Mouse (Mus musculus): Measurements from ENCODE around the gene Sh3gl1. TPM values are rescaled to one million over a fixed set of nuclear protein-coding genes. Genes with fewer than 3 reads are reported as not detected.

Sh3gl1 gene
- total and polyA plus RNA-seq, 3 experiments, result 29.3 to 39.0 (median 38.0) TPM

GRCm38 (mm10) chr17:55999794-56000499, 36.5 kb downstream of the Sh3gl1 start:
- no peak overlapping the region for H3K4me2 ChIP-seq (ENCODE audit: insufficient read depth, low read depth, poor library complexity, severe bottlenecking)
- H3K4me3 ChIP-seq (replicated peaks in 1 of 3; ENCODE audit: low read depth in 2 of 3, low read length in 2 of 3, poor library complexity in 1 of 3), result no peak overlapping the region

DNA sequence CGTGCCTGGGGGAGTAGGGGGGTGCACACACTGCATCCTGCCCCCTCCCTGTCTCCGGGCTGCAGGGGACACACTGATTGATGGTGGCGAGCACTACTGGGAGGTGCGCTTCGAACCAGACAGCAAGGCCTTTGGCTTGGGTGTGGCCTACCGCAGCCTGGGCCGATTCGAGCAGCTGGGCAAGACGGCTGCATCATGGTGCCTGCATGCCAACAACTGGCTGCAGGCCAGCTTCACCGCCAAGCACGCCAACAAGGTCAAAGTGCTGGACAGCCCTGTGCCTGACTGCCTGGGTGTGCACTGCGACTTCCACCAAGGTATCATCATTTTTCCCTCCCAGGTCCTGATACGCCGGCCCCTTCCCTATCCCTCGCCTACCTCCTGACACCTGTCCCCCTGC, 40.4 kb downstream of the Sh3gl1 start:
- in situ Hi-C loops (cut with MboI; ENCODE audit: low pct_ligation_motif_present, low pct_unique_long_range_greater_than_20kb, low sequenced_read_pairs), result no loop called here
- no peaks in the 10 kb centered on the region for H3K4me1 ChIP-seq (ENCODE audit: control insufficient read depth in 1 of 2, insufficient read depth in 2 of 2)
- peaks cover 51% of the 10 kb centered on the region for H3K27me3 ChIP-seq (replicated peaks)
- DNase-seq (ENCODE audit: extremely low read depth), result no peak
- H3K4me2 ChIP-seq (ENCODE audit: insufficient read depth, low read depth, poor library complexity, severe bottlenecking), result no peak overlapping the region
- no peaks in the 10 kb centered on the region for H3K79me2 ChIP-seq (replicated peaks; ENCODE audit: control insufficient read depth, extremely low read depth, insufficient read depth, poor library complexity, severe bottlenecking)
- no peaks in the 10 kb centered on the region for H3K36me3 ChIP-seq (replicated peaks in 1 of 2; ENCODE audit: control insufficient read depth in 1 of 2, insufficient read depth in 1 of 2, low read length in 1 of 2)
- H3K27ac ChIP-seq (ENCODE audit: insufficient read depth, low read depth), result no peak overlapping the region
- no peak overlapping the region for H3K9ac ChIP-seq (ENCODE audit: insufficient read depth, low read depth)
- TF ChIP-seq CHD2 (IDR thresholded peaks at IDR 0.05; ENCODE audit: low read length) (no peak), MAX (IDR thresholded peaks at IDR 0.05; ENCODE audit: low read length) (no peak), ZC3H11A (IDR thresholded peaks at IDR 0.05; ENCODE audit: low read depth, low read length) (no peak), USF1 (IDR thresholded peaks at IDR 0.05; ENCODE audit: low read depth, low read length) (no peak), GABPA (IDR thresholded peaks at IDR 0.05; ENCODE audit: insufficient replicate concordance, low read depth, low read length) (no peak), RCOR1 (conservative IDR thresholded peaks at IDR 0.05; ENCODE audit: low read depth, low read length) (no peak), USF2 (conservative IDR thresholded peaks at IDR 0.05; ENCODE audit: low read depth, low read length) (no peak), MEF2A (IDR thresholded peaks at IDR 0.05; ENCODE audit: borderline replicate concordance, low read depth, low read length) (no peak), CTCF (conservative IDR thresholded peaks at IDR 0.05 in 1 of 2, IDR thresholded peaks at IDR 0.05 in 1 of 2; ENCODE audit: low read depth in 2 of 2, low read length in 2 of 2) (no peak)
- peaks cover 8% of the 10 kb centered on the region for H3K9me3 ChIP-seq (replicated peaks; ENCODE audit: low read length)
- H3K4me3 ChIP-seq (replicated peaks in 1 of 3; ENCODE audit: low read depth in 2 of 3, low read length in 2 of 3, poor library complexity in 1 of 3), result no peak overlapping the region
- dilution Hi-C loops (cut with MboI; ENCODE audit: extremely low pct_ligation_motif_present, extremely low pct_unique_long_range_greater_than_20kb, low sequenced_read_pairs), result no loop called here

More at GRCm38 (mm10) chr17:55999794-56000499, 36.5 kb downstream of the Sh3gl1 start:
- in situ Hi-C loops (cut with MboI; ENCODE audit: low pct_ligation_motif_present, low pct_unique_long_range_greater_than_20kb, low sequenced_read_pairs), result no loop called here
- Histone ChIP-seq H3K9me3 (replicated peaks; ENCODE audit: low read length) (peaks cover 11% of the 10 kb centered on the region), H3K9ac (ENCODE audit: insufficient read depth, low read depth) (no peak overlapping the region), H3K27ac (ENCODE audit: insufficient read depth, low read depth) (no peak overlapping the region), H3K79me2 (replicated peaks; ENCODE audit: control insufficient read depth, extremely low read depth, insufficient read depth, poor library complexity, severe bottlenecking) (no peaks in the 10 kb centered on the region), H3K4me1 (ENCODE audit: control insufficient read depth in 1 of 2, insufficient read depth in 2 of 2) (peaks cover 0 to under 1% of the 10 kb centered on the region in 2 experiments; a peak in 2 of 4 replicates), H3K27me3 (replicated peaks) (peaks cover 26% of the 10 kb centered on the region), H3K36me3 (replicated peaks in 1 of 2; ENCODE audit: control insufficient read depth in 1 of 2, insufficient read depth in 1 of 2, low read length in 1 of 2) (no peaks in the 10 kb centered on the region)
- DNase-seq (ENCODE audit: extremely low read depth), result no peak
- no peak for TF ChIP-seq CTCF (conservative IDR thresholded peaks at IDR 0.05 in 1 of 2, IDR thresholded peaks at IDR 0.05 in 1 of 2; ENCODE audit: low read depth in 2 of 2, low read length in 2 of 2)
- no peak for TF ChIP-seq ZKSCAN1 (IDR thresholded peaks at IDR 0.05; ENCODE audit: borderline replicate concordance, low read depth, low read length)
- no peak for TF ChIP-seq NRF1 (IDR thresholded peaks at IDR 0.05; ENCODE audit: low read depth, low read length)
- no peak for TF ChIP-seq JUN (IDR thresholded peaks at IDR 0.05; ENCODE audit: insufficient read depth, low read depth, low read length)
- TF ChIP-seq MAZ (IDR thresholded peaks at IDR 0.05; ENCODE audit: low read depth, low read length), result no peak
- no peak for TF ChIP-seq SIN3A (IDR thresholded peaks at IDR 0.05; ENCODE audit: low read length)
- TF ChIP-seq USF2 (conservative IDR thresholded peaks at IDR 0.05; ENCODE audit: low read depth, low read length), result no peak
- no peak for TF ChIP-seq UBTF (IDR thresholded peaks at IDR 0.05; ENCODE audit: low read depth, low read length)
- no peak for TF ChIP-seq POLR2AphosphoS2 (IDR thresholded peaks at IDR 0.05; ENCODE audit: low read depth, low read length)
- no peak for TF ChIP-seq MAFK (IDR thresholded peaks at IDR 0.05; ENCODE audit: insufficient replicate concordance, low read length)
- TF ChIP-seq EP300 (IDR thresholded peaks at IDR 0.05; ENCODE audit: low read length), result no peak
- TF ChIP-seq IRF4 (IDR thresholded peaks at IDR 0.05; ENCODE audit: low read depth, low read length), result no peak
- TF ChIP-seq ZC3H11A (IDR thresholded peaks at IDR 0.05; ENCODE audit: low read depth, low read length), result no peak
- no peak for TF ChIP-seq CHD1 (IDR thresholded peaks at IDR 0.05; ENCODE audit: low read depth, low read length)
- no peak for TF ChIP-seq TCF12 (IDR thresholded peaks at IDR 0.05; ENCODE audit: low read depth, low read length)
- TF ChIP-seq MEF2A (IDR thresholded peaks at IDR 0.05; ENCODE audit: borderline replicate concordance, low read depth, low read length), result no peak
- no peak for TF ChIP-seq ZNF384 (IDR thresholded peaks at IDR 0.05; ENCODE audit: low read depth, low read length)
- no peak for TF ChIP-seq ZMIZ1 (IDR thresholded peaks at IDR 0.05; ENCODE audit: low read depth, low read length)
- TF ChIP-seq CHD2 (IDR thresholded peaks at IDR 0.05; ENCODE audit: low read length), result no peak
- TF ChIP-seq SMC3 (IDR thresholded peaks at IDR 0.05; ENCODE audit: low read depth, low read length), result no peak
- dilution Hi-C loops (cut with MboI; ENCODE audit: extremely low pct_ligation_motif_present, extremely low pct_unique_long_range_greater_than_20kb, low sequenced_read_pairs), result no loop called here
